In genomic region chr8:87832381-87833325, GRCm38 (mm10) we compare ENCODE assay signal across 10 mouse cellular contexts.
DNase-seq lines count a peak whose midpoint lies in the region; ATAC-seq and TF ChIP-seq lines count a peak whose summit lies in the region.
"Had no signal": no experiment of that assay in that cellular context is flagged by ENCODE, and none has a peak within 500 bp of the region (broad histone marks: within the 10 kb centered on the region; RNA-seq: fewer than 3 reads in every experiment).

No protein-coding gene starts in this region.

- no peaks in the 10 kb centered on the region for H3K27me3 ChIP-seq in midbrain, embryonic 10.5 days (ENCODE audit: low read depth, poor library complexity, severe bottlenecking)
- H3K27me3 ChIP-seq in midbrain, postnatal 0 days (ENCODE audit: insufficient read depth, low read length): no peaks in the 10 kb centered on the region
- H3K27me3 ChIP-seq in forebrain, embryonic 11.5 days (ENCODE audit: control insufficient read depth, insufficient read depth, low read length): no peaks in the 10 kb centered on the region
- H3K27me3 ChIP-seq in limb, embryonic 11.5 days (ENCODE audit: control insufficient read depth, insufficient read depth, low read length): no peaks in the 10 kb centered on the region
- no peaks in the 10 kb centered on the region for H3K27me3 ChIP-seq in neural tube, embryonic 15.5 days (replicated peaks)
- H3K27me3 ChIP-seq: intestine, embryonic 15.5 days had no signal

- H3K27ac ChIP-seq in midbrain, embryonic 10.5 days (replicated peaks): peak overlapping the region; percentile 87
- H3K27ac ChIP-seq in midbrain, postnatal 0 days (ENCODE audit: low read depth, low read length): no peak overlapping the region
- peak overlapping the region; percentile 97 for H3K27ac ChIP-seq in forebrain, embryonic 11.5 days (ENCODE audit: low read depth, low read length)
- H3K27ac ChIP-seq in limb, embryonic 11.5 days (replicated peaks; ENCODE audit: low read depth, low read length): peak overlapping the region; percentile 96
- peak overlapping the region; percentile 74 for H3K27ac ChIP-seq in neural tube, embryonic 15.5 days (replicated peaks)

- no peaks in the 10 kb centered on the region for H3K9me3 ChIP-seq in midbrain, embryonic 10.5 days (replicated peaks)
- H3K9me3 ChIP-seq in midbrain, postnatal 0 days (ENCODE audit: low read length): no peaks in the 10 kb centered on the region
- no peaks in the 10 kb centered on the region for H3K9me3 ChIP-seq in forebrain, embryonic 11.5 days (ENCODE audit: control insufficient read depth, low read length)
- no peaks in the 10 kb centered on the region for H3K9me3 ChIP-seq in limb, embryonic 11.5 days (ENCODE audit: control insufficient read depth, low read length)
- H3K9me3 ChIP-seq in neural tube, embryonic 15.5 days (replicated peaks): no peaks in the 10 kb centered on the region
- H3K9me3 ChIP-seq: intestine, embryonic 15.5 days had no signal

- ATAC-seq in midbrain, postnatal 0 days (ENCODE audit: low FRiP score): no peak
- ATAC-seq in forebrain, embryonic 11.5 days (replicated peaks; ENCODE audit: low FRiP score): no peak
- no peak for ATAC-seq in limb, embryonic 11.5 days (ENCODE audit: insufficient number of reproducible peaks, low FRiP score, low TSS enrichment, low read depth)
- no peak for ATAC-seq in neural tube, embryonic 15.5 days (ENCODE audit: low FRiP score)

- WGBS in midbrain, embryonic 10.5 days: 13% methylated on average over 23 of the region's 23 CpGs
- 24% methylated on average over 23 of the region's 23 CpGs for WGBS in midbrain, postnatal 0 days
- WGBS in forebrain, embryonic 11.5 days: 13% methylated on average over 23 of the region's 23 CpGs
- 28% methylated on average over 23 of the region's 23 CpGs for WGBS in limb, embryonic 11.5 days
- 22% methylated on average over 23 of the region's 23 CpGs for WGBS in neural tube, embryonic 15.5 days

- H3K36me3 ChIP-seq in midbrain, embryonic 10.5 days: 0 out of 2 replicates have a peak, but pooled peaks cover 3% of the 10 kb centered on the region
- no peaks in the 10 kb centered on the region for H3K36me3 ChIP-seq in midbrain, postnatal 0 days (ENCODE audit: insufficient read depth, low read length)
- H3K36me3 ChIP-seq in forebrain, embryonic 11.5 days (ENCODE audit: control insufficient read depth, insufficient read depth, low read length): no peaks in the 10 kb centered on the region
- no peaks in the 10 kb centered on the region for H3K36me3 ChIP-seq in limb, embryonic 11.5 days (ENCODE audit: control insufficient read depth, insufficient read depth, low read length)
- H3K36me3 ChIP-seq in neural tube, embryonic 15.5 days: no peaks in the 10 kb centered on the region
- H3K36me3 ChIP-seq: intestine, embryonic 15.5 days had no signal

- TF ChIP-seq CTCF in midbrain, postnatal 0 days (IDR thresholded peaks at IDR 0.05): no peak

- H3K4me1 ChIP-seq in midbrain, embryonic 10.5 days: peaks cover 100% of the 10 kb centered on the region
- H3K4me1 ChIP-seq in midbrain, postnatal 0 days (ENCODE audit: insufficient read depth, low read length): peaks cover 48% of the 10 kb centered on the region
- peaks cover 70% of the 10 kb centered on the region for H3K4me1 ChIP-seq in forebrain, embryonic 11.5 days (replicated peaks; ENCODE audit: control insufficient read depth, insufficient read depth, low read length)
- peaks cover 78% of the 10 kb centered on the region for H3K4me1 ChIP-seq in limb, embryonic 11.5 days (ENCODE audit: control insufficient read depth, insufficient read depth, low read length)
- H3K4me1 ChIP-seq in neural tube, embryonic 15.5 days: peaks cover 76% of the 10 kb centered on the region

- no peak overlapping the region for H3K9ac ChIP-seq in midbrain, postnatal 0 days (replicated peaks; ENCODE audit: low read length, poor library complexity, severe bottlenecking)
- peak overlapping the region; percentile 50 for H3K9ac ChIP-seq in forebrain, embryonic 11.5 days (ENCODE audit: low read length)
- peak overlapping the region; percentile 56 for H3K9ac ChIP-seq in limb, embryonic 11.5 days (ENCODE audit: low read length)
- no peak overlapping the region for H3K9ac ChIP-seq in neural tube, embryonic 15.5 days (replicated peaks)
- H3K9ac ChIP-seq: intestine, embryonic 15.5 days had no signal

- DNase-seq in midbrain, embryonic 10.5 days (ENCODE audit: low spot score): peak; percentile 55
- DNase-seq in midbrain, postnatal 0 days (ENCODE audit: low spot score): no peak
- DNase-seq in forebrain, embryonic 11.5 days (ENCODE audit: low spot score): peak; percentile 57
- DNase-seq in limb, embryonic 11.5 days (ENCODE audit: low spot score): peak; percentile 60
- no peak for DNase-seq in adrenal gland, adult (ENCODE audit: inconsistent age in 2 of 2, low spot score in 1 of 2)
- DNase-seq in left cerebral cortex, adult 18-20 months (ENCODE audit: low spot score in 2 of 2): no peak
- DNase-seq: cerebellum, postnatal 36 days; lung, postnatal 10 days had no signal

- H3K4me2 ChIP-seq in midbrain, postnatal 0 days (ENCODE audit: low read depth, low read length, poor library complexity, severe bottlenecking): no peak overlapping the region
- H3K4me2 ChIP-seq in forebrain, embryonic 11.5 days (ENCODE audit: low read depth, low read length, severe bottlenecking): no peak overlapping the region
- H3K4me2 ChIP-seq in limb, embryonic 11.5 days (ENCODE audit: low read depth, severe bottlenecking): peak overlapping the region; percentile 16; the same call in 1 of the 2 replicates
- no peak overlapping the region for H3K4me2 ChIP-seq in neural tube, embryonic 15.5 days
- H3K4me2 ChIP-seq: intestine, embryonic 15.5 days had no signal

- H3K4me3 ChIP-seq in midbrain, embryonic 10.5 days: 0 out of 2 replicates have a peak overlapping the region, but pooled peaks have one; percentile 11
- H3K4me3 ChIP-seq in midbrain, postnatal 0 days (ENCODE audit: low read depth, low read length): no peak overlapping the region
- no peak overlapping the region for H3K4me3 ChIP-seq in forebrain, embryonic 11.5 days (ENCODE audit: low read depth, low read length)
- no peak overlapping the region for H3K4me3 ChIP-seq in limb, embryonic 11.5 days (ENCODE audit: low read depth, low read length)
- H3K4me3 ChIP-seq in neural tube, embryonic 15.5 days (replicated peaks): no peak overlapping the region
- H3K4me3 ChIP-seq: intestine, embryonic 15.5 days had no signal

Comparison
In these comparisons a context has a peak if more than half of its experiments do, and no peak if none do; other contexts are left out.
1. DNase-seq: peak in midbrain, embryonic 10.5 days (single experiment), forebrain, embryonic 11.5 days (single experiment) and limb, embryonic 11.5 days (single experiment); none in midbrain, postnatal 0 days (single experiment), adrenal gland, adult (0 of 2) and left cerebral cortex, adult 18-20 months (0 of 2).
2. H3K9ac ChIP-seq: peak in forebrain, embryonic 11.5 days (single experiment) and limb, embryonic 11.5 days (single experiment); none in midbrain, postnatal 0 days (single experiment) and neural tube, embryonic 15.5 days (single experiment).